Mouse (Mus musculus): ENCODE results near the gene Kctd18. TPM values are rescaled to one million over a fixed set of nuclear protein-coding genes. Genes with fewer than 3 reads are reported as not detected.

Kctd18 gene
- polyA plus RNA-seq, 1 experiment: 21.6 TPM

DNA sequence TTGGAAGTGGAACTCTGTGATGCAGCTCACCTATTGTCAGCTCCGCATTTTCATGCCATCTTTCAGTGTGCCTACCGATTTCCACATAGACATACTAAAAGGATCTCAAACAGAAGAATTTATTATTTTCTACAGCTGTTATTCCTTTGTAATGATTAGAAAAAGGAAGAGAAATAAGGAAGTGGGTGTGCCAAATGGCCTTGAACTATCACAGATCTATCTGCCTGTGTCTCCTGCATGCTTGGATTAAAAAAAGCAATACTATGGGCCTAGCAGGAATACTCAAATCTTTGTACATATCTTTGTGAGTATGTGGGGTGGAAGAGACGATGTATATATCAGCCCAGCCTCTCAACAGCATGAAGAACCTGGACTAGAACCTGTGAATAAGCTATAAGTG lies 41.9 kb downstream of the Kctd18 start:
- H3K4me3 ChIP-seq (replicated peaks; ENCODE audit: insufficient read depth, low read depth, low read length): no peak overlapping the region
- no peak for DNase-seq
- H3K27ac ChIP-seq (ENCODE audit: insufficient read depth, low read length): no peak overlapping the region
- H3K4me1 ChIP-seq (ENCODE audit: control insufficient read depth, insufficient read depth, low read length): no peaks in the 10 kb centered on the region
- no peak for TF ChIP-seq POLR2A (IDR thresholded peaks at IDR 0.05; ENCODE audit: borderline replicate concordance, insufficient read depth, low read length)
- no peak for TF ChIP-seq CTCF (IDR thresholded peaks at IDR 0.05; ENCODE audit: borderline replicate concordance, insufficient read depth, low read depth, low read length)
- WGBS: 92% methylated on average over 3 of the region's 3 CpGs
- H3K27me3 ChIP-seq (ENCODE audit: control insufficient read depth, insufficient read depth, low read length): no peaks in the 10 kb centered on the region

DNA sequence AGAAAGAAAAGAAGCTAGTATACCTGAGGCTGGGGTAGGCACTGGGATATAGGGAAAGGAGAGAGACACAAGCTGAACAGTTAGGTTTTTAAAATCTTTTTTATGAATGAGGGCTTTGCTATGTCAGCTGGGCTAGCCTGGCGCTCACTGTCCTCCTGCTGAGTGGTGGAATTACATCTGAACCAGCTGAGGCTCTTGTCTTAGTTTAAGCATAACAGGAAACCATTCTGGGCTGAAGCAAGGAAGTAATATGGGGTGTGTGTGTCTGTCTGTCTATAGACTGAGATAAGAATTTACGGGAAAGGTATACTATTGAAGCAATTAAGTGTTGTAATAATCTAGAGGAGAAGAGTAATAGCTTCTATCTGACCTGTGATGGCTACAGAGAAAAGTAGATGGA lies 47.2 kb downstream of the Kctd18 start:
- no peak overlapping the region for H3K4me3 ChIP-seq (replicated peaks; ENCODE audit: insufficient read depth, low read depth, low read length)
- DNase-seq: no peak
- WGBS: 84% methylated on average over 2 of the region's 2 CpGs
- H3K4me1 ChIP-seq (ENCODE audit: control insufficient read depth, insufficient read depth, low read length): peaks cover 4% of the 10 kb centered on the region; the same call in 1 of the 2 replicates
- TF ChIP-seq POLR2A (IDR thresholded peaks at IDR 0.05; ENCODE audit: borderline replicate concordance, insufficient read depth, low read length): no peak
- H3K27ac ChIP-seq (ENCODE audit: insufficient read depth, low read length): no peak overlapping the region
- no peaks in the 10 kb centered on the region for H3K27me3 ChIP-seq (ENCODE audit: control insufficient read depth, insufficient read depth, low read length)

DNA sequence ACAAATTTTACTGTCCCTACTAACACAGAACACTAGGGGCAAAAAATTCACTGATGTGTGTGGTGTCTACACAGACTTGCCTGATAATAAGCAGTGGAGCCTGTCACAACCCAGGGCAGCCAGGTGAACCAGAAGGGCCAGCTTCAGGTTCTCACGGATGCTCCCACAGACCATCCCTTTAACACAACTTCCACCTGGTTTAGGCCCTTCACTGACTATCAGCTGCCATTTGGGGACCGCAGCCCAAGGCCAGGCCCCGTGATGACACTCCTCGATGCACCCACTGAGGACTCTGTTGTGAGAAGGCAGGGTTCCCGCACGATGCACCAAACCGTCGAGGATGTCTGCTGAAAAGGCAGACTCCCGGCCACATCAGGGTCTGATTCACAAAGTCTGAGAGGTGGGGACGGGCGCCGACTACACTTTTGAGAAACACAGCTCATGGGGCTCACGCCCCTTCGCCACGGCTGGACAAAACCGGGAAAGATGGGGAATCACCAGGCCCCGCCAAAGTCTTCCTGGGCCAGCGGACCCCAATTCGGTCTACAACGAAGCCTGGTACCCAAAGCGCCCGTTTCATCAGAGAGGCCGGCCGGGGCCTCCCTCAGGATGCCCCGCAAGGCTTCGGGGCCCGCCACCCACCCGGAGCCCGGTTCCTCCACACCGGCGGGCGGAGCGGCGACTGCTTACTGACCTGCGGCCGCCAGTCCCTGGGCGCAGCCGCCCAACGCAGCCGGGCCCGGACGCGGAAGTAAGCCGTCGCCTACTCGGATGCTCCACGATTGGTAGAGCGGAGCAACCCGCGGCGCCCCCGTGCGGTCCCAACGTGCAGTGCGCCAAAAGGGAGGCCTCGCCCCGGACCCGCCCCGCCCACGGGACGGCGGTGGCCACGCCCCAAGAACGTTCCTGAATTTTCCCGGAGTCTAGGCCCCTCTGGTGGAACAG lies 49.2 kb downstream of the Kctd18 start:
- WGBS: under 1% methylated on average over 65 of the region's 65 CpGs

DNA sequence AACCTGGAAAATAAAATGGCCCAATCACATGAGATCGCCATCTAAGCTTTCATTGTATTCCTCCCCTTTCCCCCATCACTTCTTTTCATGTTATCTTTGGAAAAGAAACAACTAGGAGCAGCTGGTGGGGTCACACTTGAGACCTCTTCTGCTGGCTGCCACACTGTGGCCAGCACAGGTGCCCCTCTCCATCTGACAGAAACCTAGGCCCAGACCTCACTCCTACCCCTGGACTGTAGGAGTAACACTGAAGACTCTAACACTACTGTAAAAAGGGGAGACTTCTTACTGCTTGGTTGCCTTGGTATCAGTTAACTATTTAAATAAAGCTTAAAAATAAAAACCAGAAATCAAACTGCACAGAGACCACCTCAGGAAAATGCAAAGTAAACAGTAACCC lies 63.0 kb downstream of the Kctd18 start:
- WGBS: 89% methylated on average over 1 of the region's 1 CpGs

More for the DNA sequence above, 49.2 kb downstream of the Kctd18 start:
- TF ChIP-seq POLR2A (IDR thresholded peaks at IDR 0.05; ENCODE audit: borderline replicate concordance, insufficient read depth, low read length) (peak; percentile 53; the same call in 1 of the 2 replicates), CTCF (IDR thresholded peaks at IDR 0.05; ENCODE audit: borderline replicate concordance, insufficient read depth, low read depth, low read length) (peak; percentile 67)
- Histone ChIP-seq H3K4me3 (replicated peaks; ENCODE audit: insufficient read depth, low read depth, low read length) (peak overlapping the region; percentile 81), H3K27me3 (ENCODE audit: control insufficient read depth, insufficient read depth, low read length) (no peaks in the 10 kb centered on the region), H3K4me1 (ENCODE audit: control insufficient read depth, insufficient read depth, low read length) (peaks cover 4% of the 10 kb centered on the region; the same call in 1 of the 2 replicates), H3K27ac (ENCODE audit: insufficient read depth, low read length) (peak overlapping the region; percentile 63)
- peak; percentile 93 to 96 for DNase-seq

DNA sequence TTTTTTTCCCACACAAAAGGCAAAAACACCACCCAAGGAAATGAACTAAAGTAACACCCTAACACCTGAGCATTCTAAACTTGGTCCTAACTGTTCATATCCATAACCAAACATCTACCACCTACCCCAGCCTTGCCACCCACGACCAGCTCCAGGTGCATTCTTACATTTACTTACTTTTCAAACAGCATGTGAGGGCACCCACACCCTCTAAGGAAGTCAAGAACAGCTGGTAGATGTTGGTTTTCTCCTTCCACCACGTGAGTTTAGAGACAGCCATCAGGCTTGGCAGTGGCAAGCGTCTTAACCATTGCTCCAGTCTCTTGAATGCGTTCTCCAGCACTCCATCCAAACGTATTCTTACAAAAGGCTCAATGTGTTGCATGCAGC lies 64.4 kb downstream of the Kctd18 start:
- no peak for DNase-seq
- 77% methylated on average over 5 of the region's 5 CpGs for WGBS
- Histone ChIP-seq H3K27ac (ENCODE audit: insufficient read depth, low read length) (no peak overlapping the region), H3K4me1 (ENCODE audit: control insufficient read depth, insufficient read depth, low read length) (no peaks in the 10 kb centered on the region), H3K4me3 (replicated peaks; ENCODE audit: insufficient read depth, low read depth, low read length) (no peak overlapping the region), H3K27me3 (ENCODE audit: control insufficient read depth, insufficient read depth, low read length) (no peaks in the 10 kb centered on the region)
- TF ChIP-seq CTCF (IDR thresholded peaks at IDR 0.05; ENCODE audit: borderline replicate concordance, insufficient read depth, low read depth, low read length): no peak
- TF ChIP-seq POLR2A (IDR thresholded peaks at IDR 0.05; ENCODE audit: borderline replicate concordance, insufficient read depth, low read length): no peak

More for the DNA sequence above, 63.0 kb downstream of the Kctd18 start:
- Histone ChIP-seq H3K27me3 (ENCODE audit: control insufficient read depth, insufficient read depth, low read length) (no peaks in the 10 kb centered on the region), H3K4me1 (ENCODE audit: control insufficient read depth, insufficient read depth, low read length) (no peaks in the 10 kb centered on the region), H3K27ac (ENCODE audit: insufficient read depth, low read length) (no peak overlapping the region), H3K4me3 (replicated peaks; ENCODE audit: insufficient read depth, low read depth, low read length) (no peak overlapping the region)
- TF ChIP-seq POLR2A (IDR thresholded peaks at IDR 0.05; ENCODE audit: borderline replicate concordance, insufficient read depth, low read length) (no peak), CTCF (IDR thresholded peaks at IDR 0.05; ENCODE audit: borderline replicate concordance, insufficient read depth, low read depth, low read length) (no peak)
- DNase-seq: no peak

DNA sequence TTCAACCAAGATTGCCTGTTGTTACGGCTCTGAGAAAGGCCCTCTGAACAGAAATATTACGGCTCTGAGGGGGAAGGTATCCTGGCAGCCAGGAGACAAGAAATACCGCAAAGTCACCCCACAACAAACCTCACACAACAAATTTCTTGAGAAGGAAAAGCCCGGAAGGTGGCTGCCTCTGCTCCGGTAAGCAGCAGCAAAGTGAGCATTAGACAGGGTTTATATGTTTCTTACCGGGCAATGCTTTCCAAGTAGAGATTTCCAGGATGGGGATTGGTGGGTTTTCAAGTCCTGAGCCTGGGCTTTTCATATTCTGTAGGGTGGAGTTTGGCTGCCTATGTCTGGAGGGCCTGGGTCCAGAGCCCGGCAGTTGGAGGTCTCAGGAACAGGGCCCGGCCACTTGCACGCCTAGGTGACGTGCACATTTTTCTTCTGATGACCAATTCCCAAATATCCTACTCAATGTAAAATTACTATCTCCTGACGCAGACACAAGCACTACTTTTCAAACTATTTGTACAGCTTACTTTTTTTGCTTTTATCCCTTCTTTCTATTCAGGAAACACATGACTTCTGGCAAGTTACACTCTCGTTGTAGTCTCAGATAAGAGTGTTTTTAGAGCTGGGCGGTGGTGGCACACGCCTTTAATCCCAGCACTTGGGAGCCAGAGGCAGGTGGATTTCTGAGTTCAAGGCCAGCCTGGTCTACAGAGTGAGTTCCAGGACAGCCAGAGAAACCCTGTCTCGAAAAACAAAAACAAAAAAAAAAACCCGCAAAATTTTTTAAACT lies 65.0 kb downstream of the Kctd18 start:
- no peaks in the 10 kb centered on the region for H3K27me3 ChIP-seq (ENCODE audit: control insufficient read depth, insufficient read depth, low read length)
- TF ChIP-seq CTCF (IDR thresholded peaks at IDR 0.05; ENCODE audit: borderline replicate concordance, insufficient read depth, low read depth, low read length) (no peak), POLR2A (IDR thresholded peaks at IDR 0.05; ENCODE audit: borderline replicate concordance, insufficient read depth, low read length) (no peak)
- no peaks in the 10 kb centered on the region for H3K4me1 ChIP-seq (ENCODE audit: control insufficient read depth, insufficient read depth, low read length)
- no peak overlapping the region for H3K4me3 ChIP-seq (replicated peaks; ENCODE audit: insufficient read depth, low read depth, low read length)
- DNase-seq: no peak
- WGBS: 89% methylated on average over 16 of the region's 16 CpGs
- no peak overlapping the region for H3K27ac ChIP-seq (ENCODE audit: insufficient read depth, low read length)

DNA sequence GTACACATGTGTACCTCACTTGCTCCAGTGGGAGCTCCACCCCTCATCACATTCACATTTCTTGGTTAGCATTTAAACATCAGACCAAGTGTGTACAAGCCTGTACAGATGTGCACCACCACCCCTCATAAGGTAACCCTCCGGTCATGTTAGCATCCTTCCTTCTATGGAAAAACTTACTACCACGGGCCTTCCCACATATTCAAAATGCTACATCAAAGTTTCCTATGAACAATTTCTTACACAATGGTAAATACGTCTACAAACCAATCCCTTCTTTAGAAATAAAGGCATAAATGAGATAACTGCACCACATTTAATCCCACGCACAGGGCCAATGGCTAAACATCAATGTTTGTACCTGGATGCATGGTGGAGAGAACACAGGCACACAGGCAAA lies 66.2 kb downstream of the Kctd18 start:
- Histone ChIP-seq H3K4me3 (replicated peaks; ENCODE audit: insufficient read depth, low read depth, low read length) (no peak overlapping the region), H3K27me3 (ENCODE audit: control insufficient read depth, insufficient read depth, low read length) (no peaks in the 10 kb centered on the region), H3K27ac (ENCODE audit: insufficient read depth, low read length) (no peak overlapping the region), H3K4me1 (ENCODE audit: control insufficient read depth, insufficient read depth, low read length) (no peaks in the 10 kb centered on the region)
- WGBS: 97% methylated on average over 4 of the region's 4 CpGs
- DNase-seq: no peak
- no peak for TF ChIP-seq CTCF (IDR thresholded peaks at IDR 0.05; ENCODE audit: borderline replicate concordance, insufficient read depth, low read depth, low read length)
- TF ChIP-seq POLR2A (IDR thresholded peaks at IDR 0.05; ENCODE audit: borderline replicate concordance, insufficient read depth, low read length): no peak

All from cerebellum, adult 2 months (tissue).